Mouse (Mus musculus) testis, adult 2 months (tissue): ENCODE results near the gene Fxyd6. TPM values are rescaled to one million over a fixed set of nuclear protein-coding genes. Genes with fewer than 3 reads are reported as not detected.

Source experiments
- H3K27ac ChIP-seq: fragments of 200-500 bp; 2 replicates; pipeline ENCODE4 v1.5.1; 2012; ENCODE audit warnings: low read depth, low read length; ENCODE audit not compliant: control insufficient read depth, insufficient read depth
- H3K27me3 ChIP-seq: fragments of 200-500 bp; 2 replicates; pipeline ENCODE4 v1.6.1; 2012; ENCODE audit warnings: mild to moderate bottlenecking, low read length, moderate library complexity; ENCODE audit not compliant: control insufficient read depth, insufficient read depth
- H3K36me3 ChIP-seq: fragments of 200-500 bp; 2 replicates; pipeline ENCODE4 v1.6.1; 2012; ENCODE audit warnings: mild to moderate bottlenecking, low read length; ENCODE audit not compliant: control insufficient read depth, insufficient read depth
- H3K4me1 ChIP-seq: fragments of 200-500 bp; 2 replicates; pipeline ENCODE4 v1.6.1; 2012; ENCODE audit warnings: low read length; ENCODE audit not compliant: control insufficient read depth, insufficient read depth
- H3K4me3 ChIP-seq: fragments of 200-500 bp; 2 replicates; pipeline ENCODE4 v1.5.1; 2012; ENCODE audit warnings: low read depth, mild to moderate bottlenecking, low read length, moderate library complexity, mixed read lengths; ENCODE audit not compliant: control insufficient read depth
- CTCF ChIP-seq: fragments of 200-500 bp; IDR thresholded peaks from 2 replicates; pipeline ENCODE4 v1.5.1; 2012; ENCODE audit warnings: low read depth, mild to moderate bottlenecking, inconsistent platforms, low read length, moderate library complexity; ENCODE audit not compliant: control insufficient read depth, insufficient read depth, insufficient replicate concordance
- POLR2A ChIP-seq: fragments of 200-500 bp; IDR thresholded peaks from 2 replicates; pipeline ENCODE4 v1.6.1; 2012; ENCODE audit warnings: low read depth, mild to moderate bottlenecking, inconsistent platforms, low read length, moderate library complexity; ENCODE audit not compliant: control insufficient read depth
- polyA plus RNA-seq: library from polyadenylated mRNA; depleted of rRNA; stranded (reverse); fragments of >200 nt; gene quantifications from 2 replicates; pipeline ENCODE4 v1.2.3, GENCODE M21; 2012

Fxyd6 gene
- polyA plus RNA-seq, 1 experiment: 50.1 TPM

DNA sequence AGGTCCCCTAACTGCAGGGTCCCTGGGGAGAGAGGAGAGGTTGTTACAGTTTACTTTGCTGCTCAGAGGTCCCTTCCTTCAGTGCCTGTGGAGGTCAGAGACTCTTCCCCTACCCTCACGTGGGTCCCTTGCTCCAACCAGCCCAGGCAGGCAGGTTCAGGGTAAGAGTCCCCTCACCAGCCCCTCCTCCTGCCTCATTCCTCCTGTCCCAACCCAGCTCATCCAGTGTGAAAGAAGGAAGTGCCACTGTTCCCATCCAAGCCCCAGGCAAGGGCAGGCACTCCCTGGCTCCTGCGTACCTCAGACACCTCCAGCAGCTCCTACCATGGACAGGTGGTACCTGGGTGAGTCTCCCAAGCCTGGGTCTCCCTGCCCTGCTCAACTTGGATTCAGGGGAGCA is 33.0 kb downstream of the Fxyd6 start:
- Histone ChIP-seq H3K27me3 (no peaks in the 10 kb centered on the region), H3K36me3 (no peaks in the 10 kb centered on the region), H3K27ac (no peak overlapping the region), H3K4me1 (peaks cover 8% of the 10 kb centered on the region), H3K4me3 (no peak overlapping the region; the same call in 1 of the 2 replicates)
- no peak for TF ChIP-seq CTCF
- TF ChIP-seq POLR2A: no peak

DNA sequence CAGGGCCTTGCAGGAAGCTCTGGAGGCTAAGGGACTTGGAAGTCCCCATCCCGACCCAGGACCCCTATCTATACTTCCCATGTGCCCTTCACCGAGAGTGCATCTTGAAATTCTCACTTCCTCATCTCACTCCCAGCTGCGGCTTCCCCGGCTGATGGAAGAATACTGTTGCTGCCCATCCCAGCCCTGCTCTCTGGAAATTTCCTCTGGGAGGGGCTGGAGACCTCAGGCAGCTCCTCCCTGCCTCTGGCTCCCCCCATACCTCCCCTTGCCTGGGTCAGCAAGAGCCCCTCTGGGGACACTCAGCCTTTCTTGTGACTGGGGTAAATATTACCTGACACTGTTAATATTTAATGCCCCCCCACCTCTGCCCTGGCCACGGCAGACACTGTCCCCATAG is 35.7 kb downstream of the Fxyd6 start:
- Histone ChIP-seq H3K4me3 (no peak overlapping the region), H3K36me3 (no peaks in the 10 kb centered on the region)

DNA sequence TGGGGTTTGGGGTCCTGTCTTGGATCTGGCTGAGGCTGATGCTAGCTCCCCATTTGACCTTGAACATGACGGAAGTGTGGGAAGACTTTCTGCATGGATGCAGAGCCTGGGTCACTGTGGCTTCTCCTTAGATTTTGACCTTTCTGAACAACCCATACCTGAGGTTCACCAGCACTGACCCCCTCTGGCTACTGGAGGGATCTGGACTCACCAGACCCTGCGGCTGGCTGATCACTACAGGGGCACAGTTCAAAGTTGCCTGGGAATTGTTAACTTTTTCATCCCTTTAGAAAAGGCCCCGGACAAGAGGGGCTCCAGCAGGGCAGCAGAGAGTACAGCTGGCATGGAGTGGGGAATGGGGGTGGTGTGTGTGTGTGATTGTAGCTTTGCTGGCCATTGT is 36.8 kb downstream of the Fxyd6 start:
- no peak for TF ChIP-seq POLR2A
- TF ChIP-seq CTCF: no peak
- no peaks in the 10 kb centered on the region for H3K27me3 ChIP-seq
- H3K36me3 ChIP-seq: no peaks in the 10 kb centered on the region
- no peak overlapping the region for H3K4me3 ChIP-seq
- H3K4me1 ChIP-seq: peaks cover 12% of the 10 kb centered on the region
- H3K27ac ChIP-seq: no peak overlapping the region

More for the DNA sequence above, 35.7 kb downstream of the Fxyd6 start:
- peaks cover 12% of the 10 kb centered on the region for H3K4me1 ChIP-seq
- TF ChIP-seq CTCF (no peak), POLR2A (no peak)
- H3K27ac ChIP-seq: no peak overlapping the region
- H3K27me3 ChIP-seq: no peaks in the 10 kb centered on the region

DNA sequence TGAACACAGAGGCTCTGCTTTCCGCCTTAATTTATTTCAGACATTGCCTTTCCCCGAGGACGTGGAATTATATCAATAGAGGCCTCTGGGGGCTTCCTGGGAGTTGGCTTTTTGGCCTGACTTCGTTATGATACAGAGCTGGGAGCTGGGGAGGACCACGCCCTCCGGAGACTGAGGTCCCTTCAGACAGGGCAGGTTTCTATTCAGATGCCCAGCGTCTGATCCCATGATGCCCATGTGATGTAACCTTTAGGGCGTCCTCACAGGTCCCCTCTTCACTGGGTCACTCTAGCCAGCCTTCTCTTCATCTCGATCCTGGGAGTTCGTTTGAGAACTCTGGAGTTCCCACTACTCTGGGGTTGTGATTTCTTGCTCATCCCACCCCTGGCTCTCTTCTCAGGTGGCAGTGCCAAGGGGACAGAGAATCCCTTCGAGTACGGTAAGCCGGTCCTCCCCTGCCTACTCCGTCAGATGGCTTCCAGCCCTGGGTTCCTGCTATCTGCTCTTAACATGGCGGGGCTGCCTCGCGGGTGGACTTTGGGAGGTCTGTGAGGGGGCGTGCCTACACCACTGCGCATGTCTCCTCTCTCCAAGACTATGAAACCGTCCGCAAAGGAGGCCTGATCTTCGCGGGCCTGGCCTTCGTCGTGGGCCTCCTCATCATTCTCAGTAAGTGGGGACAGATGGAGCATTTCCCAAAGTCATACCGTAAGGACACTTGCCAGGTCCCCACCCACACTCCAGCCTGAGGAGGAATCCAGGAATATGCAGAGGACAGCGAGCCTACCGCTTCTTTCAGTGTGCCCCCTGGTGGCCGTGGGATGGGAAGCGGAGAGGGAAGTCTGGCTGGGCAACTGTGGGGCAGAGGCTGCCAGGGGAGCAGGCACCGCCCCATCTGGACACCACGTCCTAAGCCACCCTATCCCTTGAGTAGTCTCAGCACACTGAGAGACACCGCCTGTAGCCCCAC is 38.0 kb downstream of the Fxyd6 start:
- H3K27me3 ChIP-seq: no peaks in the 10 kb centered on the region
- H3K36me3 ChIP-seq: no peaks in the 10 kb centered on the region
- H3K4me3 ChIP-seq: peak overlapping the region; percentile 78
- peak overlapping the region; percentile 4; the same call in 1 of the 2 replicates for H3K27ac ChIP-seq
- TF ChIP-seq POLR2A (peak; percentile 37; the same call in 1 of the 2 replicates), CTCF (peak; percentile 78; the same call in 1 of the 2 replicates)
- H3K4me1 ChIP-seq: peaks cover 23% of the 10 kb centered on the region

DNA sequence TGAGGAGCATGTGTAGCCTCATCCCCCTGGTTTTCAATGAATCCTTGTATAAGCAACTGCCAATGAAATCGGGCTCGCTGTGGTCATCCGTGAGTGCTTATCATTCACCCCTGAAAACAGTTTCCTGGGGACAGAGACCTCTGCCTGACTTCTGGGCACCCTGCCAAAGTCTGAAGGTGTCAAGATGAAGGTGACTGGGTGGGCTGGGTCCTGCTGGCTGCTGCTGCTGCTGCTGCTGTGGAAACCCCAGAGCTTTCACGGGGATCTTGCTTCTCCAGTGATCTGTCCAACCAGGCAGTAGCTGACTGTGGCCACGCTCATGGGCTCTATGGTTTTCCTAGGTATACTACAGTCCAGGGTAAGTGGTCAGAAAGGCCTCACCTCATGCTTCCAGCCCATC is 40.2 kb downstream of the Fxyd6 start:
- Histone ChIP-seq H3K4me3 (no peak overlapping the region), H3K27me3 (no peaks in the 10 kb centered on the region), H3K36me3 (no peaks in the 10 kb centered on the region), H3K27ac (no peak overlapping the region), H3K4me1 (peaks cover 23% of the 10 kb centered on the region)
- no peak for TF ChIP-seq POLR2A
- TF ChIP-seq CTCF: no peak

DNA sequence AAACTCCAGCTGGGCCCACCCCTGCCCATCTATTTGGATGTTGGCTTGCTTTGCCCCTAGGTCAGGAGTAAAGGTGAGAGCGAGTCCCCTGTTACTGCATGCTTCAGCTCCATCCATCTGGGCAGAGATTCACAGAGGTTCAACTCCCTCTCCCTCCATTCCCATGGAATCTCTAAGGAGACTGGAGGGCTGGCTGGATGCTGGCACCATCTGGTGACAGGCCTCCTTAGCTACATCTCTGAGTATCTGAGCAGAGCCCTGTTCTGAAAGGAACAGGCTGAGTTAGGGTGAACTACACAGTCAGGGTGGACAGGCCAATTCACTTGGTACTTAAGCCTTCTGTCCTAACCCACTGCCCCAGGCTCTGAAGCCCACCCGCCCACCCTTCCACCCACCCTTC is 40.6 kb downstream of the Fxyd6 start:
- H3K27ac ChIP-seq: no peak overlapping the region
- H3K4me1 ChIP-seq: peaks cover 23% of the 10 kb centered on the region
- H3K4me3 ChIP-seq: no peak overlapping the region
- H3K36me3 ChIP-seq: no peaks in the 10 kb centered on the region
- H3K27me3 ChIP-seq: no peaks in the 10 kb centered on the region
- TF ChIP-seq CTCF (no peak), POLR2A (no peak)

DNA sequence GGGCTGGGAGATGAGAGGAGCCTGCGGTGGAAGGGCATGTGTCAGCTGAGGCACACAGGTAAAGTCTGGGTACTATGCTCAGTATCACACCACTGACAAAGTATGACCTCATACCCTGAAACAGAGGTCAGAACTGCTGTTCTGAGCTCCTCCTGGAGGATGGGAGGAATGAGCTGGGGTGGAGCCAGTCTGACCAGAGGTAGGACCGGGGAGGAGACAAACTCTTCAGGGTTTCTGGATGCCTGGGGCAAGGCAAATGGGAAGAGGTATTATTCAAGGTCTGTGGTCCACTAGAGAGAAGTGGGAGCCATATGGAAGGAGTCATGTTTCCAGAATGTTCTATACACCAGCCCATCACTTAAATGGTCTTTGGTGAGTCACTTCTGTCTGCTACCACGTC is 41.1 kb downstream of the Fxyd6 start:
- Histone ChIP-seq H3K36me3 (no peaks in the 10 kb centered on the region), H3K4me1 (peaks cover 23% of the 10 kb centered on the region), H3K4me3 (no peak overlapping the region), H3K27ac (no peak overlapping the region), H3K27me3 (no peaks in the 10 kb centered on the region)
- TF ChIP-seq POLR2A: no peak

DNA sequence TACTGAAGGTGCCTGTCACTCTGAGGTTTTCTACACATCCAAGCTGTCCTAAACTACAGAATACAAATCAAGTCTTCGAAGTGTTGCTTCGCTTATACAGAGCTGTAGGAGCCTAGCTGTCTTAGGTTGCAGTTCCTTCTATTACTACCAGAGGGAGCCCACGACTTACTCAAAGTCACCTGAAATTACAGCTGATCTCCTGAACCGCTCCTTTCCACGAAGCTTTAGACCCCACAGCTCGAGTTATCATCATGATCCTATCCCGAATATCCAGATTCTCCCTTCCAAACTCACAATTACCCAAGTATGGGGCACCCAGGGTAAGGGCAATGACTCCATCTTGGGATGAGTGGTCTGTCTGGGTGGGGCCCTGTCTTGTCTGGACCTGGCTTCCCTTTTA is 41.8 kb downstream of the Fxyd6 start:
- TF ChIP-seq CTCF (no peak; the same call in 1 of the 2 replicates), POLR2A (no peak)
- Histone ChIP-seq H3K27me3 (no peaks in the 10 kb centered on the region), H3K4me3 (no peak overlapping the region), H3K36me3 (no peaks in the 10 kb centered on the region), H3K4me1 (peaks cover 23% of the 10 kb centered on the region), H3K27ac (no peak overlapping the region)
